Mouse (Mus musculus): Measurements from ENCODE around the gene Tma7. TPM values are rescaled to one million over a fixed set of nuclear protein-coding genes. Genes with fewer than 3 reads are reported as not detected.

Gene Tma7
- polyA plus RNA-seq, 1 experiment from 2014 or later, result 729 TPM

- H3K27ac ChIP-seq (replicated peaks), result no peak overlapping the region
- H3K9me3 ChIP-seq, result no peaks in the 10 kb centered on the region
- H3K27me3 ChIP-seq, result no peaks in the 10 kb centered on the region
- H3K36me3 ChIP-seq, result peaks cover 6% of the 10 kb centered on the region
- WGBS, result 91% methylated on average over 10 of the region's 10 CpGs
- H3K4me1 ChIP-seq, result peaks cover 11% of the 10 kb centered on the region
- H3K4me2 ChIP-seq (replicated peaks), result no peak overlapping the region
- no peak overlapping the region for H3K9ac ChIP-seq (replicated peaks)
- no peak for ATAC-seq (ENCODE audit: low FRiP score, low read depth)
- H3K4me3 ChIP-seq, result no peak overlapping the region
These were observed 30.5 kb downstream of the Tma7 start for GRCm38 (mm10) chr9:109051651-109052489.

- Histone ChIP-seq H3K4me3 (no peak overlapping the region), H3K27ac (replicated peaks) (no peak overlapping the region), H3K4me2 (replicated peaks) (no peak overlapping the region), H3K9ac (replicated peaks) (no peak overlapping the region), H3K4me1 (peaks cover 11% of the 10 kb centered on the region), H3K36me3 (no peaks in the 10 kb centered on the region), H3K27me3 (no peaks in the 10 kb centered on the region), H3K9me3 (no peaks in the 10 kb centered on the region)
- no peak for ATAC-seq (ENCODE audit: low FRiP score, low read depth)
- WGBS, result 94% methylated on average over 13 of the region's 13 CpGs
These were observed 31.3 kb downstream of the Tma7 start for GRCm38 (mm10) chr9:109051011-109051501.

GRCm38 (mm10) chr9:109050674-109050997 is 31.8 kb downstream of the Tma7 start:
- no peak overlapping the region for H3K9ac ChIP-seq (replicated peaks)
- H3K27me3 ChIP-seq, result no peaks in the 10 kb centered on the region
- 85% methylated on average over 3 of the region's 3 CpGs for WGBS
- no peak overlapping the region for H3K4me3 ChIP-seq
- H3K27ac ChIP-seq (replicated peaks), result no peak overlapping the region
- no peak overlapping the region for H3K4me2 ChIP-seq (replicated peaks)
- ATAC-seq (ENCODE audit: low FRiP score, low read depth), result no peak
- no peaks in the 10 kb centered on the region for H3K36me3 ChIP-seq
- no peaks in the 10 kb centered on the region for H3K9me3 ChIP-seq
- H3K4me1 ChIP-seq, result peaks cover 11% of the 10 kb centered on the region

- peaks cover 8% of the 10 kb centered on the region for H3K4me1 ChIP-seq
- ATAC-seq (ENCODE audit: low FRiP score, low read depth), result no peak
- no peaks in the 10 kb centered on the region for H3K36me3 ChIP-seq
- no peaks in the 10 kb centered on the region for H3K27me3 ChIP-seq
- H3K4me3 ChIP-seq, result no peak overlapping the region
- H3K9ac ChIP-seq (replicated peaks), result 0 out of 2 replicates have a peak overlapping the region, but pooled peaks have one; percentile 24
- no peaks in the 10 kb centered on the region for H3K9me3 ChIP-seq
- 80% methylated on average over 9 of the region's 9 CpGs for WGBS
- no peak overlapping the region for H3K4me2 ChIP-seq (replicated peaks)
- no peak overlapping the region for H3K27ac ChIP-seq (replicated peaks)
These were observed 32.3 kb downstream of the Tma7 start for GRCm38 (mm10) chr9:109049996-109050673.

GRCm38 (mm10) chr9:109049316-109049715 is 33.1 kb downstream of the Tma7 start:
- Histone ChIP-seq H3K4me1 (peaks cover under 1% of the 10 kb centered on the region), H3K27me3 (no peaks in the 10 kb centered on the region), H3K9me3 (no peaks in the 10 kb centered on the region), H3K4me3 (no peak overlapping the region), H3K36me3 (no peaks in the 10 kb centered on the region), H3K27ac (replicated peaks) (no peak overlapping the region), H3K4me2 (replicated peaks) (no peak overlapping the region), H3K9ac (replicated peaks) (no peak overlapping the region)
- 77% methylated on average over 7 of the region's 7 CpGs for WGBS
- no peak for ATAC-seq (ENCODE audit: low FRiP score, low read depth)

GRCm38 (mm10) chr9:109046306-109046705 is 36.1 kb downstream of the Tma7 start:
- WGBS, result 42% methylated on average over 5 of the region's 5 CpGs
- ATAC-seq (ENCODE audit: low FRiP score, low read depth), result no peak
- no peaks in the 10 kb centered on the region for H3K27me3 ChIP-seq
- H3K36me3 ChIP-seq, result no peaks in the 10 kb centered on the region
- no peak overlapping the region for H3K4me2 ChIP-seq (replicated peaks)
- no peaks in the 10 kb centered on the region for H3K9me3 ChIP-seq
- no peaks in the 10 kb centered on the region for H3K4me1 ChIP-seq
- no peak overlapping the region for H3K27ac ChIP-seq (replicated peaks)
- no peak overlapping the region for H3K9ac ChIP-seq (replicated peaks)
- H3K4me3 ChIP-seq, result no peak overlapping the region

GRCm38 (mm10) chr9:109041351-109041750 is 41.0 kb downstream of the Tma7 start:
- H3K36me3 ChIP-seq, result no peaks in the 10 kb centered on the region
- 86% methylated on average over 5 of the region's 7 CpGs for WGBS
- no peak overlapping the region for H3K9ac ChIP-seq (replicated peaks)
- no peak for ATAC-seq (ENCODE audit: low FRiP score, low read depth)
- no peaks in the 10 kb centered on the region for H3K9me3 ChIP-seq
- H3K4me1 ChIP-seq, result peaks cover 13% of the 10 kb centered on the region
- H3K4me3 ChIP-seq, result no peak overlapping the region
- no peak overlapping the region for H3K4me2 ChIP-seq (replicated peaks)
- no peak overlapping the region for H3K27ac ChIP-seq (replicated peaks)
- 0 out of 2 replicates have a peak, but pooled peaks cover 9% of the 10 kb centered on the region for H3K27me3 ChIP-seq

- no peak for ATAC-seq (ENCODE audit: low FRiP score, low read depth)
- WGBS, result 72% methylated on average over 6 of the region's 6 CpGs
- Histone ChIP-seq H3K9me3 (no peaks in the 10 kb centered on the region), H3K27me3 (0 out of 2 replicates have a peak, but pooled peaks cover 9% of the 10 kb centered on the region), H3K4me1 (peaks cover 13% of the 10 kb centered on the region), H3K27ac (replicated peaks) (no peak overlapping the region), H3K4me2 (replicated peaks) (no peak overlapping the region), H3K4me3 (no peak overlapping the region), H3K36me3 (no peaks in the 10 kb centered on the region), H3K9ac (replicated peaks) (no peak overlapping the region; the same call in 1 of the 2 replicates)
These were observed 41.5 kb downstream of the Tma7 start for GRCm38 (mm10) chr9:109040906-109041305.

GRCm38 (mm10) chr9:109040216-109040615 is 42.2 kb downstream of the Tma7 start:
- 82% methylated on average over 8 of the region's 8 CpGs for WGBS
- Histone ChIP-seq H3K9me3 (no peaks in the 10 kb centered on the region), H3K27ac (replicated peaks) (no peak overlapping the region), H3K4me2 (replicated peaks) (no peak overlapping the region), H3K27me3 (0 out of 2 replicates have a peak, but pooled peaks cover 9% of the 10 kb centered on the region), H3K36me3 (no peaks in the 10 kb centered on the region), H3K4me1 (peaks cover 13% of the 10 kb centered on the region), H3K4me3 (no peak overlapping the region), H3K9ac (replicated peaks) (no peak overlapping the region)
- no peak for ATAC-seq (ENCODE audit: low FRiP score, low read depth)

GRCm38 (mm10) chr9:109039681-109040080 is 42.7 kb downstream of the Tma7 start:
- H3K9me3 ChIP-seq, result no peaks in the 10 kb centered on the region
- H3K4me3 ChIP-seq, result no peak overlapping the region
- H3K4me1 ChIP-seq, result peaks cover 13% of the 10 kb centered on the region
- no peaks in the 10 kb centered on the region for H3K36me3 ChIP-seq
- WGBS, result 87% methylated on average over 4 of the region's 4 CpGs
- no peak overlapping the region for H3K27ac ChIP-seq (replicated peaks)
- no peak for ATAC-seq (ENCODE audit: low FRiP score, low read depth)
- H3K4me2 ChIP-seq (replicated peaks), result no peak overlapping the region
- no peak overlapping the region for H3K9ac ChIP-seq (replicated peaks)
- H3K27me3 ChIP-seq, result 0 out of 2 replicates have a peak, but pooled peaks cover 9% of the 10 kb centered on the region

- ATAC-seq (ENCODE audit: low FRiP score, low read depth), result 0 out of 2 replicates have a peak, but pooled peaks have one; percentile 23
- Histone ChIP-seq H3K4me2 (replicated peaks) (peak overlapping the region; percentile 89), H3K27me3 (0 out of 2 replicates have a peak, but pooled peaks cover 9% of the 10 kb centered on the region), H3K27ac (replicated peaks) (no peak overlapping the region), H3K9ac (replicated peaks) (peak overlapping the region; percentile 76), H3K4me3 (peak overlapping the region; percentile 69), H3K36me3 (no peaks in the 10 kb centered on the region), H3K9me3 (no peaks in the 10 kb centered on the region), H3K4me1 (peaks cover 13% of the 10 kb centered on the region)
- 16% methylated on average over 8 of the region's 8 CpGs for WGBS
These were observed 43.5 kb downstream of the Tma7 start for GRCm38 (mm10) chr9:109038901-109039364.

All from midbrain, embryonic 12.5 days (tissue).